In genomic region chr3:59351768-59352167, GRCm38 (mm10) we compare ENCODE assay signal across 23 mouse cellular contexts. TPM values are rescaled to one million over a fixed set of nuclear protein-coding genes. Genes with fewer than 3 reads are reported as not detected.
A peak's percentile ranks its signal among the peaks of the same experiment; 100 is the strongest.
DNase-seq lines count a peak whose midpoint lies in the region; ATAC-seq and TF ChIP-seq lines count a peak whose summit lies in the region.
"Had no signal": no experiment of that assay in that cellular context is flagged by ENCODE, and none has a peak within 500 bp of the region (broad histone marks: within the 10 kb centered on the region; RNA-seq: fewer than 3 reads in every experiment).

No protein-coding gene starts in this region.

- no peak overlapping the region for H3K9ac ChIP-seq in intestine, embryonic 16.5 days (ENCODE audit: low read depth, low read length)
- H3K9ac ChIP-seq: embryonic facial prominence, embryonic 13.5 days; embryonic facial prominence, embryonic 15.5 days; forebrain, embryonic 13.5 days; forebrain, embryonic 15.5 days; forebrain, postnatal 0 days had no signal

- no peak for TF ChIP-seq POLR2A in embryonic fibroblast, embryonic 13.5 days (IDR thresholded peaks at IDR 0.05; ENCODE audit: low read depth, low read length)

- peak; percentile 53 for DNase-seq in 416B (ENCODE audit: low read depth)
- no peak for DNase-seq in left cerebral cortex, postnatal 10 days (ENCODE audit: extremely low spot score in 1 of 2, low spot score in 2 of 2)
- DNase-seq: adrenal gland, adult 8-10 months; adrenal gland, postnatal 14 days; adrenal gland, postnatal 36 days; cerebellum, adult 11-12 months; cerebellum, adult 2 months; cerebellum, adult 9-10 months; cerebellum, postnatal 10 days; cerebellum, postnatal 25 days; embryo, embryonic 11 days; forebrain, postnatal 0 days had no signal

- peak; percentile 78 for ATAC-seq in megakaryocyte, adult 5-6 weeks (ENCODE audit: poor library complexity, severe bottlenecking)
- no peak for ATAC-seq in monocyte, adult 5-6 weeks (replicated peaks; ENCODE audit: insufficient number of reproducible peaks, low FRiP score, low TSS enrichment, poor library complexity, severe bottlenecking)
- ATAC-seq in intestine, embryonic 16.5 days, result no peak
- ATAC-seq: activated CD4-positive, CD25-positive, alpha-beta regulatory T cell, adult 4 months; forebrain, embryonic 13.5 days; forebrain, embryonic 15.5 days; forebrain, postnatal 0 days; Patski had no signal

- intact Hi-C loops in left cerebral cortex, postnatal 10 days (cut with DNase I), result no loop called here

- H3K9me3 ChIP-seq in intestine, embryonic 16.5 days (ENCODE audit: control insufficient read depth, low read length), result no peaks in the 10 kb centered on the region
- H3K9me3 ChIP-seq: embryonic facial prominence, embryonic 13.5 days; embryonic facial prominence, embryonic 15.5 days; forebrain, embryonic 13.5 days; forebrain, embryonic 15.5 days had no signal

- H3K27me3 ChIP-seq in intestine, embryonic 16.5 days (replicated peaks; ENCODE audit: control insufficient read depth, insufficient read depth, low read length), result no peaks in the 10 kb centered on the region
- H3K27me3 ChIP-seq: embryonic facial prominence, embryonic 13.5 days; embryonic facial prominence, embryonic 15.5 days; forebrain, embryonic 13.5 days; forebrain, embryonic 15.5 days; Patski had no signal

- H3K27ac ChIP-seq in embryonic fibroblast, embryonic 13.5 days (ENCODE audit: insufficient read depth, low read length), result peak overlapping the region; percentile 26; the same call in 1 of the 2 replicates
- no peak overlapping the region for H3K27ac ChIP-seq in intestine, embryonic 16.5 days (ENCODE audit: low read length)
- H3K27ac ChIP-seq: embryonic facial prominence, embryonic 13.5 days; embryonic facial prominence, embryonic 15.5 days; forebrain, embryonic 13.5 days; forebrain, embryonic 15.5 days had no signal

- no peaks in the 10 kb centered on the region for H3K4me1 ChIP-seq in embryonic fibroblast, embryonic 13.5 days (ENCODE audit: control insufficient read depth, insufficient read depth, low read length)
- H3K4me1 ChIP-seq in intestine, embryonic 16.5 days (ENCODE audit: control insufficient read depth, insufficient read depth, low read length), result no peaks in the 10 kb centered on the region
- H3K4me1 ChIP-seq: embryonic facial prominence, embryonic 15.5 days; forebrain, embryonic 13.5 days; forebrain, embryonic 15.5 days had no signal

- H3K36me3 ChIP-seq in intestine, embryonic 16.5 days (ENCODE audit: control insufficient read depth, insufficient read depth, low read length), result no peaks in the 10 kb centered on the region
- H3K36me3 ChIP-seq: embryonic facial prominence, embryonic 13.5 days; embryonic facial prominence, embryonic 15.5 days; forebrain, embryonic 15.5 days had no signal

- no peak for TF ChIP-seq CTCF in embryonic fibroblast, embryonic 13.5 days (IDR thresholded peaks at IDR 0.05; ENCODE audit: borderline replicate concordance, insufficient read depth, low read length)

- no peak overlapping the region for H3K4me3 ChIP-seq in embryonic fibroblast, embryonic 13.5 days (ENCODE audit: insufficient read depth, low read length)
- H3K4me3 ChIP-seq in intestine, embryonic 16.5 days (ENCODE audit: low read length), result no peak overlapping the region
- H3K4me3 ChIP-seq: embryonic facial prominence, embryonic 13.5 days; embryonic facial prominence, embryonic 15.5 days; forebrain, embryonic 13.5 days; forebrain, embryonic 15.5 days had no signal

- no peak overlapping the region for H3K4me2 ChIP-seq in intestine, embryonic 16.5 days (ENCODE audit: low read depth, low read length)
- H3K4me2 ChIP-seq: embryonic facial prominence, embryonic 13.5 days; embryonic facial prominence, embryonic 15.5 days; forebrain, embryonic 13.5 days; forebrain, embryonic 15.5 days had no signal

RNA-seq across cellular contexts. Expression of gene Igsf10, which starts 7.6 kb away (rescaled TPM):
- polyA plus RNA-seq in embryonic fibroblast, embryonic 13.5 days (2011; ENCODE audit: insufficient read length, low read depth, missing spikeins), result 81.1 and 208 TPM in 2 replicates
- total RNA-seq in megakaryocyte, adult 5-6 weeks (2015), result 0.22 and 0.36 TPM in 2 replicates
- not detected in 2 replicates for total RNA-seq in megakaryocyte, adult 5-6 weeks (2017)
- total RNA-seq in monocyte, adult 5-6 weeks (2017), result 0.10 TPM in 1 of 3 replicates, not detected in the others
- total RNA-seq in left cerebral cortex, postnatal 10 days (2021), result 1 to 10 TPM; 4.2 TPM
- 4.9 and 5.3 TPM in 2 replicates for polyA plus RNA-seq in intestine, embryonic 16.5 days (2015; fragmentation: Nextera tagmentation; extraction: Ambion mirVana)
- total RNA-seq: MEL had no signal
- polyA plus RNA-seq: activated CD4-positive, CD25-positive, alpha-beta regulatory T cell, adult 4 months had no signal
